Mouse (Mus musculus): ENCODE measurements around the gene Lgals3bp.

- no peak for TF ChIP-seq POU5F1 (IDR thresholded peaks at IDR 0.05; ENCODE audit: borderline replicate concordance, low read length)
- TF ChIP-seq CTCF (conservative IDR thresholded peaks at IDR 0.05; ENCODE audit: low read length) = no peak
- TF ChIP-seq NANOG (IDR thresholded peaks at IDR 0.05; ENCODE audit: borderline replicate concordance, low read length) = no peak
Measured at GRCm38 (mm10) chr11:118362971-118363518, 38.8 kb downstream of the Lgals3bp start.

All from E14TG2a.4 (cell line).